Mouse (Mus musculus): ENCODE measurements at regions not wholly inside any gene's neighbourhood (a gene's known extent, or its start where the extent isn't known, plus 50 kb on each side); places are given as distances from the start of the nearest gene placed in this dataset.
A peak's percentile ranks its signal among the peaks of the same experiment; 100 is the strongest.

DNA sequence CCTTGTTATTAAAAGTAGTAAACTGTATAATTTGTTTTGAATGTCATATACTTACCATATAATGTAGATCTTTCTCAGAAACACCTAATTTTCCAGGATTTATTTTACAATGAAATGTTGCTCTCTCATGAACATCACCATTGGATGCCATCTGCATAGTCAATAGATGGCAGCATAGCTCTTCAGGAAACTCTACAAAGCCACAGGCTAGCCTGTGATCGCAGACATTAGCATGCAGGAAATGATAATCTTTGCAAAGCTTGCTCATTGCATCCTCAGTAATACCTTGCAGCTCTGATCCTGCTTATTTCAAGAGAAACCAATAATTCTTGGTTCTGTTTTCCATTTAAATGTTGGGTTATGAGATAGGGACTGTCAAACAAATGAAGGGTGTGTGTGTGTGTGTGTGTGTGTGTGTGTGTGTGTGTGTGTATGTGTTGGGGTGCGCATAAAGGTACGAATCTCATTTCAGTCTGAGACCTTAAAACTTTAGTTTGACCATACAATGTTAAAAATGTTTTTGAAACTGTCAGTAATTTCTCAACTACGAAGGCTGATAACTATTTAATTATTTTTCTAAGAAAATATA is 1595.1 kb upstream of the Pcdh10 start:
- DNase-seq (ENCODE audit: low read depth, low spot score), result peak; percentile 59

DNA sequence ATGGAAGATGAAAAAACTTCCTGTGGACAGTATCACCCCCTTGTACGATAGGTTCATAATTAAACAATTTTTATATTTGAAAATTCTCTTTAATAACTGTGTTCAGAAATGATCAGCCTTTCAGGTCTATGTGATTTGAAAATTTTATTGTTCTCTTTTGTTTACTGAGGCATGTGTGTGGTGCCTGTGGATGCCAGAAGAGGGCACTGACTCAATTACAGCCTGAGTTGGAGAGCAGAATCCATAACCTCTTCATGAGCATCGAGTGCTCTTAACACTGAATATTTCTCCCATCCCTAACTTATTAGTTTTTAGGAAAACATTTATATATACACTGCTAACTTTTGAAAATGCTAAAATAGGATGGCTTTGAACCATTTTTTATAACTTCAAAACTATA is 1594.0 kb upstream of the Pcdh10 start:
- DNase-seq (ENCODE audit: low read depth, low spot score), result peak; percentile 4
